Mouse (Mus musculus): ENCODE measurements around the gene Nisch. TPM values are rescaled to one million over a fixed set of nuclear protein-coding genes. Genes with fewer than 3 reads are reported as not detected.
A peak's percentile ranks its signal among the peaks of the same experiment; 100 is the strongest.

The Nisch gene
- total RNA-seq (2014; rRNA removed) (211 and 300 TPM in 2 replicates), polyA plus RNA-seq (2015; fragmentation: Nextera tagmentation; extraction: Ambion mirVana) (148 and 199 TPM in 2 replicates)

- Histone ChIP-seq H3K9me3 (ENCODE audit: low read length) (no peaks in the 10 kb centered on the region), H3K9ac (no peak within 1 kb of the TSS), H3K4me2 (ENCODE audit: low read depth) (no peak within 1 kb of the TSS), H3K4me3 (ENCODE audit: low read depth, low read length) (no peak within 1 kb of the TSS), H3K36me3 (ENCODE audit: insufficient read depth) (no peaks in the 10 kb centered on the region), H3K27ac (ENCODE audit: low read depth, low read length) (no peak within 1 kb of the TSS), H3K4me1 (ENCODE audit: insufficient read depth) (no peaks in the 10 kb centered on the region), H3K27me3 (ENCODE audit: insufficient read depth, low read length) (no peaks in the 10 kb centered on the region)
- no peak for TF ChIP-seq CTCF (IDR thresholded peaks at IDR 0.05; ENCODE audit: low read depth)
- DNase-seq (no peak), ATAC-seq (no peak)
- 63% methylated on average over 2 of the region's 2 CpGs for WGBS
Measured at GRCm38 (mm10) chr14:31216846-31217245, at the start of gene Nisch. Gene Nisch (minus strand): TSS chr14:31216946.

- no peak for ATAC-seq
- Histone ChIP-seq H3K36me3 (ENCODE audit: insufficient read depth) (peaks cover 64% of the 10 kb centered on the region), H3K9ac (no peak overlapping the region), H3K9me3 (ENCODE audit: low read length) (no peaks in the 10 kb centered on the region), H3K4me1 (ENCODE audit: insufficient read depth) (no peaks in the 10 kb centered on the region), H3K27ac (ENCODE audit: low read depth, low read length) (no peak overlapping the region), H3K4me3 (ENCODE audit: low read depth, low read length) (no peak overlapping the region), H3K4me2 (ENCODE audit: low read depth) (no peak overlapping the region), H3K27me3 (ENCODE audit: insufficient read depth, low read length) (no peaks in the 10 kb centered on the region)
- 96% methylated on average over 9 of the region's 9 CpGs for WGBS
- no peak for TF ChIP-seq CTCF (IDR thresholded peaks at IDR 0.05; ENCODE audit: low read depth)
- no peak for DNase-seq
Measured at GRCm38 (mm10) chr14:31260932-31261331, 44.2 kb upstream of the Nisch start.

DNA sequence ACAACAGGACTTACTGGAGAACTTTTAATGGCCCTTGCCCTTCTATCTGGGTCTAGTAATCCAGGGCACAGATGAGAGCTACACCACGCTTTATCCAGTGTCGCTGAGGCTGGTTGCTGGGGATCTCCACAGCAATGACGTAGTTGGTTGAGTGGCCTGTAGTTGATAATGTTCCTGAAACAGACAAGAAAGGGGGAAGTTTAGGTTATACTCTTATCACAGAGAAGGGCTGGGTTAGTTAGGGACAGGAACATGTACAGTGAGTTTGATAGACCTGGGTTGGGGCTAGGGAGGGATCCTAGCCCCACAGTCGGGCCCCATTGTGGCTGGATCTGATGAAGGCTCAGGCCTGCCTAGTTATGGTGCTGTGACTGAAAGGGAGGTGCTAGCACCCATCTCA lies 43.6 kb upstream of the Nisch start:
- no peak for TF ChIP-seq CTCF (IDR thresholded peaks at IDR 0.05; ENCODE audit: low read depth)
- H3K36me3 ChIP-seq (ENCODE audit: insufficient read depth): peaks cover 69% of the 10 kb centered on the region
- WGBS: 97% methylated on average over 4 of the region's 4 CpGs
- H3K4me2 ChIP-seq (ENCODE audit: low read depth): no peak overlapping the region
- H3K4me1 ChIP-seq (ENCODE audit: insufficient read depth): no peaks in the 10 kb centered on the region
- H3K9ac ChIP-seq: no peak overlapping the region
- DNase-seq: no peak
- H3K27ac ChIP-seq (ENCODE audit: low read depth, low read length): no peak overlapping the region
- H3K9me3 ChIP-seq (ENCODE audit: low read length): no peaks in the 10 kb centered on the region
- no peak for ATAC-seq
- H3K27me3 ChIP-seq (ENCODE audit: insufficient read depth, low read length): no peaks in the 10 kb centered on the region
- H3K4me3 ChIP-seq (ENCODE audit: low read depth, low read length): no peak overlapping the region

GRCm38 (mm10) chr14:31258476-31259050 lies 41.8 kb upstream of the Nisch start:
- TF ChIP-seq CTCF (IDR thresholded peaks at IDR 0.05; ENCODE audit: low read depth): no peak
- H3K4me3 ChIP-seq (ENCODE audit: low read depth, low read length): no peak overlapping the region
- H3K4me1 ChIP-seq (ENCODE audit: insufficient read depth): no peaks in the 10 kb centered on the region
- ATAC-seq (no peak), DNase-seq (no peak)
- no peak overlapping the region for H3K9ac ChIP-seq
- H3K27me3 ChIP-seq (ENCODE audit: insufficient read depth, low read length): no peaks in the 10 kb centered on the region
- peaks cover 87% of the 10 kb centered on the region for H3K36me3 ChIP-seq (ENCODE audit: insufficient read depth)
- H3K27ac ChIP-seq (ENCODE audit: low read depth, low read length): no peak overlapping the region
- 95% methylated on average over 14 of the region's 14 CpGs for WGBS
- no peak overlapping the region for H3K4me2 ChIP-seq (ENCODE audit: low read depth)
- H3K9me3 ChIP-seq (ENCODE audit: low read length): no peaks in the 10 kb centered on the region

- H3K4me3 ChIP-seq (ENCODE audit: low read depth, low read length): peak overlapping the region; percentile 100
- H3K27me3 ChIP-seq (ENCODE audit: insufficient read depth, low read length): no peaks in the 10 kb centered on the region
- H3K9me3 ChIP-seq (ENCODE audit: low read length): no peaks in the 10 kb centered on the region
- H3K27ac ChIP-seq (ENCODE audit: low read depth, low read length): no peak overlapping the region
- 91% methylated on average over 5 of the region's 5 CpGs for WGBS
- H3K9ac ChIP-seq: peak overlapping the region; percentile 98
- no peak for ATAC-seq
- no peak for TF ChIP-seq CTCF (IDR thresholded peaks at IDR 0.05; ENCODE audit: low read depth)
- H3K4me2 ChIP-seq (ENCODE audit: low read depth): peak overlapping the region; percentile 76
- H3K4me1 ChIP-seq (ENCODE audit: insufficient read depth): no peaks in the 10 kb centered on the region
- no peak for DNase-seq
- peaks cover 39% of the 10 kb centered on the region for H3K36me3 ChIP-seq (ENCODE audit: insufficient read depth)
Measured at GRCm38 (mm10) chr14:31252091-31252490, 35.3 kb upstream of the Nisch start.

GRCm38 (mm10) chr14:31251626-31252025 lies 34.9 kb upstream of the Nisch start:
- peak overlapping the region; percentile 98 for H3K9ac ChIP-seq
- no peaks in the 10 kb centered on the region for H3K27me3 ChIP-seq (ENCODE audit: insufficient read depth, low read length)
- no peaks in the 10 kb centered on the region for H3K4me1 ChIP-seq (ENCODE audit: insufficient read depth)
- no peaks in the 10 kb centered on the region for H3K9me3 ChIP-seq (ENCODE audit: low read length)
- peak overlapping the region; percentile 88 for H3K27ac ChIP-seq (ENCODE audit: low read depth, low read length)
- H3K4me3 ChIP-seq (ENCODE audit: low read depth, low read length): peak overlapping the region; percentile 100
- ATAC-seq (peak; percentile 36), DNase-seq (no peak)
- peaks cover 34% of the 10 kb centered on the region for H3K36me3 ChIP-seq (ENCODE audit: insufficient read depth)
- TF ChIP-seq CTCF (IDR thresholded peaks at IDR 0.05; ENCODE audit: low read depth): no peak
- WGBS: 1% methylated on average over 18 of the region's 18 CpGs
- H3K4me2 ChIP-seq (ENCODE audit: low read depth): peak overlapping the region; percentile 76

- TF ChIP-seq CTCF (IDR thresholded peaks at IDR 0.05; ENCODE audit: low read depth): 0 out of 2 replicates have a peak, but pooled peaks have one; percentile 24
- ATAC-seq: peak; percentile 97
- Histone ChIP-seq H3K4me3 (ENCODE audit: low read depth, low read length) (peak within 1 kb of the TSS; percentile 100), H3K9me3 (ENCODE audit: low read length) (no peaks in the 10 kb centered on the region), H3K27me3 (ENCODE audit: insufficient read depth, low read length) (no peaks in the 10 kb centered on the region), H3K4me2 (ENCODE audit: low read depth) (peak within 1 kb of the TSS; percentile 76), H3K36me3 (ENCODE audit: insufficient read depth) (peaks cover 30% of the 10 kb centered on the region), H3K9ac (peak within 1 kb of the TSS; percentile 98), H3K4me1 (ENCODE audit: insufficient read depth) (no peaks in the 10 kb centered on the region), H3K27ac (ENCODE audit: low read depth, low read length) (peak within 1 kb of the TSS; percentile 88)
- peak; percentile 98 for DNase-seq
- under 1% methylated on average over 60 of the region's 75 CpGs for WGBS
Measured at GRCm38 (mm10) chr14:31251084-31251604, 34.4 kb upstream of the Nisch start, which contains the start of the genes Phf7 and Bap1. Gene Phf7 (minus strand): TSS chr14:31251317. Gene Bap1 (plus strand): TSS chr14:31251450.
